Mouse (Mus musculus) liver, postnatal 0 days (tissue): ENCODE results near the gene Tmem235.

Experiments
- CTCF ChIP-seq: sonication (generic); IDR thresholded peaks from 2 replicates; pipeline ENCODE4 v1.5.1; 2016; ENCODE audit warnings: antibody characterized with exemption, low read depth
- EP300 ChIP-seq: IDR thresholded peaks from 2 replicates; pipeline ENCODE4 v1.6.1; 2016; ENCODE audit warnings: antibody characterized with exemption, low read depth, mild to moderate bottlenecking

DNA sequence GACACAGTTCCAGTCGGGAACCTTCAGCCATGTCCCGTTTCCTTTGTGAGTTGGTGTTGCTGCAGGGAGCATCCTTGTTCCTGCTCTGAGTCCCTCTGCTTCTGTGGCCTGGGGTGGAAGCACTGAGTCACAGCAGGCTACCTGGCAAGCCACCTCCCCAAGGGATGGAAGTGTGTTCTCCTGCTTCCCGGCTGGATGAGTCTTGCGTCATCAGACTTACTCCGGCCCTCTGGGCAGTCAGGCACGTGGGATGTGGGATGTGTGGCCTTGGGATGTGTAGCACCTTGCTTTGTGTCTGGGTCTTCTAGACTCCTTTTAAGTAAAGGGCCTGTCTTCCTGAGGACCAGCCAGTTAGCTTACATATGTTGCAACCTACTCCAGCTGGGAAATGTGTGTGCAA, 19.1 kb downstream of the Tmem235 start:
- TF ChIP-seq EP300 (no peak), CTCF (no peak)
